Mouse (Mus musculus): Measurements from ENCODE around the gene Adap2. TPM values are rescaled to one million over a fixed set of nuclear protein-coding genes. Genes with fewer than 3 reads are reported as not detected.
A peak's percentile ranks its signal among the peaks of the same experiment; 100 is the strongest.
"Not testable (repeated sequence)": the region's sequence is repeated elsewhere in the genome, so short reads cannot be mapped to it uniquely, and the experiment has no call there.

Gene Adap2
- polyA plus RNA-seq, 1 experiment from 2014 or later = 0.67 TPM

GRCm38 (mm10) chr11:80176911-80177895, 23.3 kb downstream of the Adap2 start:
- no peak overlapping the region for H3K27ac ChIP-seq (replicated peaks; ENCODE audit: low read depth, low read length)

GRCm38 (mm10) chr11:80178316-80178715, 24.4 kb downstream of the Adap2 start:
- Histone ChIP-seq H3K36me3 (ENCODE audit: control insufficient read depth, insufficient read depth, low read length) (no peaks in the 10 kb centered on the region), H3K4me1 (ENCODE audit: control insufficient read depth, insufficient read depth, low read length) (no peaks in the 10 kb centered on the region), H3K27me3 (ENCODE audit: control insufficient read depth, insufficient read depth, low read length) (no peaks in the 10 kb centered on the region), H3K27ac (replicated peaks; ENCODE audit: low read depth, low read length) (no peak overlapping the region), H3K9me3 (ENCODE audit: control insufficient read depth, low read length) (no peaks in the 10 kb centered on the region), H3K4me2 (ENCODE audit: low read depth, severe bottlenecking) (no peak overlapping the region), H3K4me3 (ENCODE audit: low read depth, low read length) (no peak overlapping the region), H3K9ac (ENCODE audit: low read length) (no peak overlapping the region)
- 84% methylated on average over 8 of the region's 8 CpGs for WGBS
- ATAC-seq (ENCODE audit: insufficient number of reproducible peaks, low FRiP score, low TSS enrichment, low read depth) (no peak), DNase-seq (ENCODE audit: low spot score) (no peak)

More at GRCm38 (mm10) chr11:80176911-80177895, 23.3 kb downstream of the Adap2 start:
- DNase-seq (ENCODE audit: low spot score) (no peak), ATAC-seq (ENCODE audit: insufficient number of reproducible peaks, low FRiP score, low TSS enrichment, low read depth) (no peak)
- WGBS = 76% methylated on average over 11 of the region's 11 CpGs
- no peak overlapping the region for H3K9ac ChIP-seq (ENCODE audit: low read length)
- H3K9me3 ChIP-seq (ENCODE audit: control insufficient read depth, low read length) = no peaks in the 10 kb centered on the region
- H3K27me3 ChIP-seq (ENCODE audit: control insufficient read depth, insufficient read depth, low read length) = no peaks in the 10 kb centered on the region
- no peak overlapping the region for H3K4me2 ChIP-seq (ENCODE audit: low read depth, severe bottlenecking)
- H3K4me3 ChIP-seq (ENCODE audit: low read depth, low read length) = no peak overlapping the region
- H3K4me1 ChIP-seq (ENCODE audit: control insufficient read depth, insufficient read depth, low read length) = no peaks in the 10 kb centered on the region
- H3K36me3 ChIP-seq (ENCODE audit: control insufficient read depth, insufficient read depth, low read length) = no peaks in the 10 kb centered on the region

GRCm38 (mm10) chr11:80181021-80181749, 27.3 kb downstream of the Adap2 start:
- Histone ChIP-seq H3K9ac (ENCODE audit: low read length) (no peak overlapping the region), H3K4me2 (ENCODE audit: low read depth, severe bottlenecking) (no peak overlapping the region), H3K4me1 (ENCODE audit: control insufficient read depth, insufficient read depth, low read length) (no peaks in the 10 kb centered on the region), H3K9me3 (ENCODE audit: control insufficient read depth, low read length) (no peaks in the 10 kb centered on the region), H3K27ac (replicated peaks; ENCODE audit: low read depth, low read length) (no peak overlapping the region), H3K4me3 (ENCODE audit: low read depth, low read length) (no peak overlapping the region), H3K36me3 (ENCODE audit: control insufficient read depth, insufficient read depth, low read length) (no peaks in the 10 kb centered on the region), H3K27me3 (ENCODE audit: control insufficient read depth, insufficient read depth, low read length) (no peaks in the 10 kb centered on the region)
- ATAC-seq (ENCODE audit: insufficient number of reproducible peaks, low FRiP score, low TSS enrichment, low read depth) (no peak), DNase-seq (ENCODE audit: low spot score) (no peak)
- WGBS = 71% methylated on average over 5 of the region's 5 CpGs

GRCm38 (mm10) chr11:80183054-80183704, 29.3 kb downstream of the Adap2 start:
- 43% methylated on average over 12 of the region's 12 CpGs for WGBS
- DNase-seq (ENCODE audit: low spot score); H3K4me1 ChIP-seq (ENCODE audit: control insufficient read depth, insufficient read depth, low read length); H3K27ac ChIP-seq (replicated peaks; ENCODE audit: low read depth, low read length); ATAC-seq (ENCODE audit: insufficient number of reproducible peaks, low FRiP score, low TSS enrichment, low read depth); H3K27me3 ChIP-seq (ENCODE audit: control insufficient read depth, insufficient read depth, low read length); H3K36me3 ChIP-seq (ENCODE audit: control insufficient read depth, insufficient read depth, low read length); H3K9me3 ChIP-seq (ENCODE audit: control insufficient read depth, low read length): not testable (repeated sequence)
- Histone ChIP-seq H3K9ac (ENCODE audit: low read length) (peak overlapping the region; percentile 74), H3K4me3 (ENCODE audit: low read depth, low read length) (peak overlapping the region; percentile 44), H3K4me2 (ENCODE audit: low read depth, severe bottlenecking) (peak overlapping the region; percentile 64)

GRCm38 (mm10) chr11:80183705-80184255, 29.9 kb downstream of the Adap2 start, which contains the start of gene Rnf135:
TSS of gene Rnf135 (plus strand) at chr11:80183851.
- 2% methylated on average over 33 of the region's 33 CpGs for WGBS

GRCm38 (mm10) chr11:80184531-80185071, 30.7 kb downstream of the Adap2 start:
- 95% methylated on average over 6 of the region's 6 CpGs for WGBS
- Histone ChIP-seq H3K4me2 (ENCODE audit: low read depth, severe bottlenecking) (no peak overlapping the region; the same call in 1 of the 2 replicates), H3K9me3 (ENCODE audit: control insufficient read depth, low read length) (no peaks in the 10 kb centered on the region), H3K9ac (ENCODE audit: low read length) (no peak overlapping the region), H3K27ac (replicated peaks; ENCODE audit: low read depth, low read length) (no peak overlapping the region), H3K27me3 (ENCODE audit: control insufficient read depth, insufficient read depth, low read length) (no peaks in the 10 kb centered on the region), H3K36me3 (ENCODE audit: control insufficient read depth, insufficient read depth, low read length) (no peaks in the 10 kb centered on the region), H3K4me1 (ENCODE audit: control insufficient read depth, insufficient read depth, low read length) (no peaks in the 10 kb centered on the region), H3K4me3 (ENCODE audit: low read depth, low read length) (no peak overlapping the region)
- DNase-seq (ENCODE audit: low spot score) (no peak), ATAC-seq (ENCODE audit: insufficient number of reproducible peaks, low FRiP score, low TSS enrichment, low read depth) (no peak)

More at GRCm38 (mm10) chr11:80183705-80184255, 29.9 kb downstream of the Adap2 start, which contains the start of gene Rnf135:
- Histone ChIP-seq H3K9ac (ENCODE audit: low read length) (peak within 1 kb of the TSS; percentile 74), H3K4me1 (ENCODE audit: control insufficient read depth, insufficient read depth, low read length) (no peaks in the 10 kb centered on the region), H3K27me3 (ENCODE audit: control insufficient read depth, insufficient read depth, low read length) (no peaks in the 10 kb centered on the region), H3K27ac (replicated peaks; ENCODE audit: low read depth, low read length) (no peak within 1 kb of the TSS; the same call in 1 of the 2 replicates), H3K36me3 (ENCODE audit: control insufficient read depth, insufficient read depth, low read length) (no peaks in the 10 kb centered on the region), H3K4me2 (ENCODE audit: low read depth, severe bottlenecking) (peak within 1 kb of the TSS; percentile 64), H3K9me3 (ENCODE audit: control insufficient read depth, low read length) (no peaks in the 10 kb centered on the region), H3K4me3 (ENCODE audit: low read depth, low read length) (peak within 1 kb of the TSS; percentile 44)
- ATAC-seq (ENCODE audit: insufficient number of reproducible peaks, low FRiP score, low TSS enrichment, low read depth) (0 out of 2 replicates have a peak, but pooled peaks have one; percentile 62), DNase-seq (ENCODE audit: low spot score) (peak; percentile 81)

- WGBS = 63% methylated on average over 5 of the region's 5 CpGs
- not testable (repeated sequence) for H3K27ac ChIP-seq (replicated peaks; ENCODE audit: low read depth, low read length); H3K4me1 ChIP-seq (ENCODE audit: control insufficient read depth, insufficient read depth, low read length); H3K36me3 ChIP-seq (ENCODE audit: control insufficient read depth, insufficient read depth, low read length); H3K9me3 ChIP-seq (ENCODE audit: control insufficient read depth, low read length); H3K4me3 ChIP-seq (ENCODE audit: low read depth, low read length); ATAC-seq (ENCODE audit: insufficient number of reproducible peaks, low FRiP score, low TSS enrichment, low read depth); H3K27me3 ChIP-seq (ENCODE audit: control insufficient read depth, insufficient read depth, low read length); H3K9ac ChIP-seq (ENCODE audit: low read length); DNase-seq (ENCODE audit: low spot score); H3K4me2 ChIP-seq (ENCODE audit: low read depth, severe bottlenecking)
These were observed 31.6 kb downstream of the Adap2 start for GRCm38 (mm10) chr11:80185441-80185976.

Data from limb, embryonic 11.5 days (tissue).